Mouse (Mus musculus) lung, embryonic 14.5 days (tissue): ENCODE measurements around the gene Tmem206. TPM values are rescaled to one million over a fixed set of nuclear protein-coding genes. Genes with fewer than 3 reads are reported as not detected.

Experiments used
- ATAC-seq: fragments of 200-750 bp; cut with Nextera tagmentation; 2 replicates; pipeline ENCODE4 v1.8.0; 2017; ENCODE audit warnings: mild to moderate bottlenecking, moderate TSS enrichment, moderate library complexity; ENCODE audit not compliant: insufficient read depth
- DNase-seq: peaks from one replicate; pipeline ENCODE4 v3.0.0-alpha.2; 2015
- H3K27ac ChIP-seq: fragments of 300-500 bp; sonication (generic); 2 replicates; pipeline ENCODE4 v1.5.1; 2014; ENCODE audit warnings: low read depth, mild to moderate bottlenecking, moderate library complexity
- H3K27me3 ChIP-seq: fragments of 300-500 bp; sonication (generic); 2 replicates; pipeline ENCODE4 v1.6.1; 2014; ENCODE audit warnings: low read length, control low read depth; ENCODE audit not compliant: insufficient read depth
- H3K36me3 ChIP-seq: fragments of 300-500 bp; sonication (generic); 2 replicates; pipeline ENCODE4 v1.6.1; 2014; ENCODE audit warnings: control low read depth; ENCODE audit not compliant: insufficient read depth
- H3K4me1 ChIP-seq: fragments of 300-500 bp; sonication (generic); 2 replicates; pipeline ENCODE4 v1.6.1; 2014; ENCODE audit warnings: antibody characterized with exemption, control low read depth; ENCODE audit not compliant: insufficient read depth
- H3K4me2 ChIP-seq: fragments of 300-500 bp; sonication (generic); 2 replicates; pipeline ENCODE4 v1.6.1; 2014; ENCODE audit warnings: mild to moderate bottlenecking
- H3K4me3 ChIP-seq: fragments of 300-500 bp; sonication (generic); 2 replicates; pipeline ENCODE4 v1.5.1; 2014; ENCODE audit warnings: low read depth, low read length
- H3K9ac ChIP-seq: fragments of 300-500 bp; sonication (generic); 2 replicates; pipeline ENCODE4 v1.6.1; 2014
- H3K9me3 ChIP-seq: fragments of 300-500 bp; sonication (generic); 2 replicates; pipeline ENCODE4 v1.6.1; 2016; ENCODE audit warnings: low read depth, low read length, control low read depth
- CTCF ChIP-seq: IDR thresholded peaks from 2 replicates; pipeline ENCODE4 v1.5.1; 2016; ENCODE audit warnings: antibody characterized with exemption, low read depth
- WGBS: fragments of 180-500 bp; shearing (Covaris S2); extraction: QIAGEN DNeasy Blood & Tissue Kit; methylation state at CpG from one replicate; pipeline ENCODE4 v1.1.7; 2014; 5-methylcytosine and 5-hydroxymethylcytosine counted together
- polyA plus RNA-seq: library from polyadenylated mRNA; unstranded; fragments of >200 nt; fragmentation: Nextera tagmentation; extraction: Ambion mirVana; gene quantifications from 2 replicates; pipeline ENCODE4 v1.2.1, GENCODE M21; 2014

Gene Tmem206
- polyA plus RNA-seq, 1 experiment from 2014 or later: 22.7 TPM

- WGBS: 83% methylated on average over 4 of the region's 4 CpGs
Measured at GRCm38 (mm10) chr1:191298304-191298703, 27.4 kb upstream of the Tmem206 start.

GRCm38 (mm10) chr1:191299215-191299942, 26.3 kb upstream of the Tmem206 start:
- no peak overlapping the region for H3K27ac ChIP-seq
- peak; percentile 72 for TF ChIP-seq CTCF
- no peak overlapping the region for H3K9ac ChIP-seq
- H3K4me1 ChIP-seq: peaks cover 4% of the 10 kb centered on the region; the same call in 1 of the 2 replicates
- no peak overlapping the region for H3K4me3 ChIP-seq
- WGBS: 47% methylated on average over 11 of the region's 11 CpGs
- no peaks in the 10 kb centered on the region for H3K36me3 ChIP-seq
- DNase-seq (peak; percentile 63), ATAC-seq (no peak)
- H3K27me3 ChIP-seq: no peaks in the 10 kb centered on the region
- H3K9me3 ChIP-seq: no peaks in the 10 kb centered on the region
- no peak overlapping the region for H3K4me2 ChIP-seq

More at GRCm38 (mm10) chr1:191298304-191298703, 27.4 kb upstream of the Tmem206 start:
- Histone ChIP-seq H3K4me3 (no peak overlapping the region), H3K4me1 (peaks cover 4% of the 10 kb centered on the region; the same call in 1 of the 2 replicates), H3K27me3 (no peaks in the 10 kb centered on the region), H3K9me3 (no peaks in the 10 kb centered on the region), H3K36me3 (no peaks in the 10 kb centered on the region), H3K27ac (no peak overlapping the region), H3K9ac (no peak overlapping the region), H3K4me2 (no peak overlapping the region)
- no peak for ATAC-seq
- no peak for DNase-seq
- no peak for TF ChIP-seq CTCF

- Histone ChIP-seq H3K4me1 (no peaks in the 10 kb centered on the region), H3K36me3 (peaks cover 10% of the 10 kb centered on the region; the same call in 1 of the 2 replicates), H3K27me3 (no peaks in the 10 kb centered on the region), H3K9ac (no peak overlapping the region), H3K9me3 (no peaks in the 10 kb centered on the region), H3K4me3 (no peak overlapping the region), H3K27ac (no peak overlapping the region), H3K4me2 (no peak overlapping the region)
- DNase-seq (no peak), ATAC-seq (no peak)
- WGBS: 31% methylated on average over 4 of the region's 4 CpGs
- no peak for TF ChIP-seq CTCF
Measured at GRCm38 (mm10) chr1:191301903-191302302, 23.8 kb upstream of the Tmem206 start.

- H3K27ac ChIP-seq: no peak overlapping the region
- no peak for ATAC-seq
Measured at GRCm38 (mm10) chr1:191303736-191304135, 22.0 kb upstream of the Tmem206 start.

GRCm38 (mm10) chr1:191304216-191304615, 21.5 kb upstream of the Tmem206 start:
- H3K4me2 ChIP-seq: no peak overlapping the region
- no peak for TF ChIP-seq CTCF
- WGBS: 68% methylated on average over 6 of the region's 6 CpGs
- H3K27ac ChIP-seq: no peak overlapping the region
- H3K27me3 ChIP-seq: no peaks in the 10 kb centered on the region
- ATAC-seq: no peak
- DNase-seq: no peak
- no peaks in the 10 kb centered on the region for H3K4me1 ChIP-seq
- H3K36me3 ChIP-seq: peaks cover 11% of the 10 kb centered on the region; the same call in 1 of the 2 replicates
- no peaks in the 10 kb centered on the region for H3K9me3 ChIP-seq
- no peak overlapping the region for H3K9ac ChIP-seq
- no peak overlapping the region for H3K4me3 ChIP-seq

More at GRCm38 (mm10) chr1:191303736-191304135, 22.0 kb upstream of the Tmem206 start:
- H3K9ac ChIP-seq: no peak overlapping the region
- no peaks in the 10 kb centered on the region for H3K27me3 ChIP-seq
- H3K4me1 ChIP-seq: no peaks in the 10 kb centered on the region
- H3K36me3 ChIP-seq: peaks cover 11% of the 10 kb centered on the region; the same call in 1 of the 2 replicates
- H3K4me3 ChIP-seq: no peak overlapping the region
- no peaks in the 10 kb centered on the region for H3K9me3 ChIP-seq
- 58% methylated on average over 3 of the region's 3 CpGs for WGBS
- H3K4me2 ChIP-seq: no peak overlapping the region
- no peak for TF ChIP-seq CTCF
- DNase-seq: no peak

- Histone ChIP-seq H3K36me3 (peaks cover 11% of the 10 kb centered on the region; the same call in 1 of the 2 replicates), H3K4me3 (no peak overlapping the region), H3K27ac (no peak overlapping the region), H3K27me3 (no peaks in the 10 kb centered on the region), H3K4me2 (no peak overlapping the region), H3K9ac (no peak overlapping the region), H3K4me1 (no peaks in the 10 kb centered on the region), H3K9me3 (no peaks in the 10 kb centered on the region)
- DNase-seq (peak; percentile 65), ATAC-seq (no peak; the same call in 1 of the 2 replicates)
- 74% methylated on average over 7 of the region's 7 CpGs for WGBS
- TF ChIP-seq CTCF: peak; percentile 56
Measured at GRCm38 (mm10) chr1:191305610-191306009, 20.1 kb upstream of the Tmem206 start.

GRCm38 (mm10) chr1:191306316-191306715, 19.4 kb upstream of the Tmem206 start:
- Histone ChIP-seq H3K9me3 (no peaks in the 10 kb centered on the region), H3K4me3 (no peak overlapping the region), H3K36me3 (peaks cover 14% of the 10 kb centered on the region; the same call in 1 of the 2 replicates), H3K27ac (no peak overlapping the region), H3K4me1 (no peaks in the 10 kb centered on the region), H3K9ac (no peak overlapping the region), H3K27me3 (no peaks in the 10 kb centered on the region), H3K4me2 (no peak overlapping the region)
- 85% methylated on average over 9 of the region's 9 CpGs for WGBS
- ATAC-seq: no peak
- TF ChIP-seq CTCF: peak; percentile 31
- DNase-seq: no peak
